Mouse (Mus musculus) hindbrain, embryonic 10.5 days (tissue): ENCODE data around the gene Zbtb17. TPM values are rescaled to one million over a fixed set of nuclear protein-coding genes. Genes with fewer than 3 reads are reported as not detected.

Experiments
- DNase-seq: peaks from one replicate; pipeline ENCODE4 v3.0.0-alpha.2; 2017; ENCODE audit warnings: low spot score
- H3K27ac ChIP-seq: fragments of 300-500 bp; sonication (generic); 2 replicates; pipeline ENCODE4 v1.5.1; 2016; ENCODE audit warnings: mild to moderate bottlenecking, moderate library complexity
- H3K27me3 ChIP-seq: fragments of 300-500 bp; sonication (generic); 2 replicates; pipeline ENCODE4 v1.6.1; 2016; ENCODE audit warnings: mild to moderate bottlenecking; ENCODE audit not compliant: poor library complexity, insufficient read depth, severe bottlenecking
- H3K36me3 ChIP-seq: fragments of 300-500 bp; sonication (generic); 2 replicates; pipeline ENCODE4 v1.6.1; 2016; ENCODE audit warnings: mild to moderate bottlenecking, moderate library complexity
- H3K4me1 ChIP-seq: fragments of 300-500 bp; sonication (generic); replicated peaks from 2 replicates; pipeline ENCODE4 v1.6.1; 2016; ENCODE audit warnings: mild to moderate bottlenecking
- H3K4me3 ChIP-seq: fragments of 300-500 bp; sonication (generic); 2 replicates; pipeline ENCODE4 v1.5.1; 2016; ENCODE audit warnings: mild to moderate bottlenecking, moderate library complexity
- H3K9me3 ChIP-seq: fragments of 300-500 bp; sonication (generic); 2 replicates; pipeline ENCODE4 v1.6.1; 2016; ENCODE audit warnings: mild to moderate bottlenecking, moderate library complexity
- WGBS: fragments of 180-500 bp; shearing (Covaris S2); methylation state at CpG from one replicate; pipeline ENCODE4 v1.1.7; 2016; 5-methylcytosine and 5-hydroxymethylcytosine counted together
- polyA plus RNA-seq: library from polyadenylated mRNA; unstranded; fragments of >200 nt; fragmentation: Nextera tagmentation; extraction: Ambion mirVana; gene quantifications from 2 replicates; pipeline ENCODE4 v1.2.1, GENCODE M21; 2016

Zbtb17 gene
- polyA plus RNA-seq, 1 experiment from 2014 or later = 60.8 TPM

GRCm38 (mm10) chr4:141487581-141487980 is 43.1 kb downstream of the Zbtb17 start:
- H3K36me3 ChIP-seq = peaks cover 100% of the 10 kb centered on the region

GRCm38 (mm10) chr4:141488670-141489069 is 44.2 kb downstream of the Zbtb17 start:
- Histone ChIP-seq H3K4me1 (no peaks in the 10 kb centered on the region), H3K27me3 (no peaks in the 10 kb centered on the region), H3K27ac (no peak overlapping the region), H3K9me3 (no peaks in the 10 kb centered on the region), H3K36me3 (peaks cover 100% of the 10 kb centered on the region), H3K4me3 (no peak overlapping the region)
- no peak for DNase-seq
- WGBS = 88% methylated on average over 4 of the region's 4 CpGs

More at GRCm38 (mm10) chr4:141487581-141487980, 43.1 kb downstream of the Zbtb17 start:
- no peak for DNase-seq
- no peaks in the 10 kb centered on the region for H3K27me3 ChIP-seq
- no peaks in the 10 kb centered on the region for H3K9me3 ChIP-seq
- no peak overlapping the region for H3K4me3 ChIP-seq
- WGBS = 96% methylated on average over 11 of the region's 11 CpGs
- H3K27ac ChIP-seq = no peak overlapping the region
- H3K4me1 ChIP-seq = no peaks in the 10 kb centered on the region

GRCm38 (mm10) chr4:141500637-141501036 is 56.2 kb downstream of the Zbtb17 start:
- DNase-seq = no peak
- H3K4me1 ChIP-seq = peaks cover 14% of the 10 kb centered on the region
- H3K4me3 ChIP-seq = no peak overlapping the region
- no peaks in the 10 kb centered on the region for H3K9me3 ChIP-seq
- H3K36me3 ChIP-seq = peaks cover 38% of the 10 kb centered on the region
- WGBS = 63% methylated on average over 4 of the region's 4 CpGs
- no peak overlapping the region for H3K27ac ChIP-seq
- no peaks in the 10 kb centered on the region for H3K27me3 ChIP-seq

GRCm38 (mm10) chr4:141501058-141501457 is 56.6 kb downstream of the Zbtb17 start:
- no peak overlapping the region for H3K27ac ChIP-seq
- H3K4me3 ChIP-seq = no peak overlapping the region
- WGBS = 80% methylated on average over 5 of the region's 5 CpGs

GRCm38 (mm10) chr4:141502723-141503122 is 58.3 kb downstream of the Zbtb17 start:
- Histone ChIP-seq H3K27ac (no peak overlapping the region), H3K36me3 (peaks cover 24% of the 10 kb centered on the region), H3K9me3 (no peaks in the 10 kb centered on the region), H3K4me1 (peaks cover 23% of the 10 kb centered on the region), H3K4me3 (no peak overlapping the region), H3K27me3 (no peaks in the 10 kb centered on the region)
- DNase-seq = no peak
- 74% methylated on average over 5 of the region's 5 CpGs for WGBS

More at GRCm38 (mm10) chr4:141501058-141501457, 56.6 kb downstream of the Zbtb17 start:
- H3K36me3 ChIP-seq = peaks cover 35% of the 10 kb centered on the region
- DNase-seq = no peak
- H3K4me1 ChIP-seq = peaks cover 14% of the 10 kb centered on the region
- no peaks in the 10 kb centered on the region for H3K9me3 ChIP-seq
- H3K27me3 ChIP-seq = no peaks in the 10 kb centered on the region

- Histone ChIP-seq H3K4me3 (no peak overlapping the region), H3K9me3 (no peaks in the 10 kb centered on the region), H3K36me3 (peaks cover 23% of the 10 kb centered on the region), H3K27me3 (no peaks in the 10 kb centered on the region), H3K27ac (no peak overlapping the region), H3K4me1 (peaks cover 23% of the 10 kb centered on the region)
- no peak for DNase-seq
- 93% methylated on average over 4 of the region's 4 CpGs for WGBS
These were observed 60.0 kb downstream of the Zbtb17 start for GRCm38 (mm10) chr4:141504471-141504870.

- no peaks in the 10 kb centered on the region for H3K27me3 ChIP-seq
- H3K4me1 ChIP-seq = peaks cover 19% of the 10 kb centered on the region
- no peaks in the 10 kb centered on the region for H3K9me3 ChIP-seq
- peaks cover 16% of the 10 kb centered on the region for H3K36me3 ChIP-seq
- H3K27ac ChIP-seq = no peak overlapping the region
- 95% methylated on average over 11 of the region's 11 CpGs for WGBS
- no peak for DNase-seq
- H3K4me3 ChIP-seq = no peak overlapping the region
These were observed 61.4 kb downstream of the Zbtb17 start for GRCm38 (mm10) chr4:141505810-141506209.

- Histone ChIP-seq H3K27me3 (no peaks in the 10 kb centered on the region), H3K27ac (0 out of 2 replicates have a peak overlapping the region, but pooled peaks have one; percentile 53), H3K36me3 (peaks cover 22% of the 10 kb centered on the region), H3K4me3 (no peak overlapping the region), H3K9me3 (no peaks in the 10 kb centered on the region), H3K4me1 (peaks cover 14% of the 10 kb centered on the region; the same call in 1 of the 2 replicates)
- 85% methylated on average over 10 of the region's 10 CpGs for WGBS
- DNase-seq = no peak
These were observed 61.9 kb downstream of the Zbtb17 start for GRCm38 (mm10) chr4:141506352-141506751.

GRCm38 (mm10) chr4:141506893-141507292 is 62.4 kb downstream of the Zbtb17 start:
- peaks cover 9% of the 10 kb centered on the region; the same call in 1 of the 2 replicates for H3K4me1 ChIP-seq
- H3K36me3 ChIP-seq = peaks cover 22% of the 10 kb centered on the region
- H3K4me3 ChIP-seq = no peak overlapping the region
- DNase-seq = no peak
- no peaks in the 10 kb centered on the region for H3K9me3 ChIP-seq
- 86% methylated on average over 10 of the region's 10 CpGs for WGBS
- H3K27me3 ChIP-seq = no peaks in the 10 kb centered on the region
- no peak overlapping the region for H3K27ac ChIP-seq

- H3K27me3 ChIP-seq = no peaks in the 10 kb centered on the region
- H3K9me3 ChIP-seq = no peaks in the 10 kb centered on the region
- H3K4me1 ChIP-seq = peaks cover 16% of the 10 kb centered on the region
- H3K27ac ChIP-seq = no peak overlapping the region
- 88% methylated on average over 13 of the region's 13 CpGs for WGBS
- H3K36me3 ChIP-seq = peaks cover 39% of the 10 kb centered on the region
- DNase-seq = no peak
- H3K4me3 ChIP-seq = no peak overlapping the region
These were observed 66.0 kb downstream of the Zbtb17 start for GRCm38 (mm10) chr4:141510457-141510856.

GRCm38 (mm10) chr4:141512145-141512544 is 67.7 kb downstream of the Zbtb17 start:
- H3K27ac ChIP-seq = no peak overlapping the region
- H3K4me1 ChIP-seq = peaks cover 9% of the 10 kb centered on the region
- WGBS = 82% methylated on average over 6 of the region's 6 CpGs
- no peaks in the 10 kb centered on the region for H3K9me3 ChIP-seq
- no peaks in the 10 kb centered on the region for H3K27me3 ChIP-seq
- DNase-seq = no peak
- H3K4me3 ChIP-seq = no peak overlapping the region
- peaks cover 56% of the 10 kb centered on the region for H3K36me3 ChIP-seq

- Histone ChIP-seq H3K27ac (no peak overlapping the region), H3K4me3 (no peak overlapping the region), H3K27me3 (no peaks in the 10 kb centered on the region), H3K4me1 (peaks cover 6% of the 10 kb centered on the region), H3K36me3 (peaks cover 75% of the 10 kb centered on the region), H3K9me3 (no peaks in the 10 kb centered on the region)
- no peak for DNase-seq
- WGBS = 55% methylated on average over 12 of the region's 12 CpGs
These were observed 69.8 kb downstream of the Zbtb17 start for GRCm38 (mm10) chr4:141514179-141514641.
